ENCODE assay signal across 19 mouse cellular contexts in the genomic region with DNA sequence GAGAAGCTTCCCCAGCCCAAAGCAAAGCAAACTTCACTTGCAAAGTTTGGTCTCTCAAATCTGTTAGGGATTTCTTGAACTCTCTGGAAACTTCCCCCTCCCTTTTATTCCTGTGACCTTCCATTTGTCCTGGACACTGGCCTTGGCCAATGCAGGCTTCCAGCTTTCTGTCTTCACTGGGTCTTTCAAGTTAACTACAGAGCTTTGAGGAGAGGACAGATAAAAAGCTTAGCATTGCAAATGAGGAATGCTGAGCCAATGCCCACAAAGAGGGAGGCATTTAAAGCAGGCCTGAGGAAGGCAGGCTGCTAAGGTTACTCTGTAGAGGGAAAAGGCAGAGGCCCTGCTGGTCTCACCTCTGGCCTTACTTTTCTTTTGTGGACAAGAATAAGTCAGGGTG.
A peak's percentile ranks its signal among the peaks of the same experiment; 100 is the strongest.
DNase-seq lines count a peak whose midpoint lies in the region; ATAC-seq and TF ChIP-seq lines count a peak whose summit lies in the region.
"Had no signal": no experiment of that assay in that cellular context is flagged by ENCODE, and none has a peak within 500 bp of the region (broad histone marks: within the 10 kb centered on the region; RNA-seq: fewer than 3 reads in every experiment).

No protein-coding gene starts in this region.

- H3K36me3 ChIP-seq in hindbrain, embryonic 13.5 days, result no peaks in the 10 kb centered on the region
- no peaks in the 10 kb centered on the region for H3K36me3 ChIP-seq in hindbrain, embryonic 11.5 days (ENCODE audit: control insufficient read depth, insufficient read depth, low read length)
- H3K36me3 ChIP-seq in hindbrain, embryonic 14.5 days (replicated peaks; ENCODE audit: control insufficient read depth, insufficient read depth), result no peaks in the 10 kb centered on the region
- H3K36me3 ChIP-seq in midbrain, postnatal 0 days (ENCODE audit: insufficient read depth, low read length), result no peaks in the 10 kb centered on the region
- H3K36me3 ChIP-seq: limb, embryonic 10.5 days had no signal

- H3K4me2 ChIP-seq in hindbrain, embryonic 13.5 days, result no peak overlapping the region
- no peak overlapping the region for H3K4me2 ChIP-seq in hindbrain, embryonic 11.5 days (replicated peaks; ENCODE audit: low read depth, low read length)
- no peak overlapping the region for H3K4me2 ChIP-seq in hindbrain, embryonic 14.5 days (replicated peaks)
- no peak overlapping the region for H3K4me2 ChIP-seq in midbrain, postnatal 0 days (ENCODE audit: low read depth, low read length, poor library complexity, severe bottlenecking)
- H3K4me2 ChIP-seq: liver, embryonic 11.5 days had no signal

- peak; percentile 45; the same call in 1 of the 2 replicates for ATAC-seq in frontal cortex, adult (ENCODE audit: low TSS enrichment)
- ATAC-seq in hindbrain, embryonic 13.5 days (ENCODE audit: low FRiP score), result no peak; the same call in 1 of the 2 replicates
- ATAC-seq in hindbrain, embryonic 11.5 days (ENCODE audit: low FRiP score), result no peak
- ATAC-seq in hindbrain, embryonic 14.5 days (ENCODE audit: low FRiP score), result no peak
- ATAC-seq in midbrain, postnatal 0 days (ENCODE audit: low FRiP score), result no peak
- ATAC-seq: intestine, postnatal 0 days; Patski had no signal

- no peak for TF ChIP-seq CTCF in midbrain, postnatal 0 days (IDR thresholded peaks at IDR 0.05)

- H3K27ac ChIP-seq in hindbrain, embryonic 13.5 days, result peak overlapping the region; percentile 44
- H3K27ac ChIP-seq in hindbrain, embryonic 11.5 days (ENCODE audit: low read depth, low read length), result no peak overlapping the region
- H3K27ac ChIP-seq in hindbrain, embryonic 14.5 days, result peak overlapping the region; percentile 20; the same call in 1 of the 2 replicates
- peak overlapping the region; percentile 13; the same call in 1 of the 2 replicates for H3K27ac ChIP-seq in midbrain, postnatal 0 days (ENCODE audit: low read depth, low read length)
- H3K27ac ChIP-seq: kidney, postnatal 0 days; limb, embryonic 10.5 days; macrophage; stomach, postnatal 0 days had no signal

- H3K4me3 ChIP-seq in hindbrain, embryonic 13.5 days, result no peak overlapping the region
- H3K4me3 ChIP-seq in hindbrain, embryonic 11.5 days (ENCODE audit: low read depth, low read length), result no peak overlapping the region
- no peak overlapping the region for H3K4me3 ChIP-seq in hindbrain, embryonic 14.5 days (replicated peaks; ENCODE audit: low read length)
- H3K4me3 ChIP-seq in midbrain, postnatal 0 days (ENCODE audit: low read depth, low read length), result no peak overlapping the region
- H3K4me3 ChIP-seq: left cerebral cortex, adult 2 months; limb, embryonic 10.5 days had no signal

- DNase-seq in frontal cortex, postnatal 36 days (ENCODE audit: low spot score in 2 of 2), result no peak
- DNase-seq in hindbrain, embryonic 11.5 days (ENCODE audit: low spot score), result no peak
- no peak for DNase-seq in hindbrain, embryonic 14.5 days (ENCODE audit: low spot score)
- DNase-seq in midbrain, postnatal 0 days (ENCODE audit: low spot score), result peak; percentile 37
- no peak for DNase-seq in ovary, postnatal 14 days (ENCODE audit: low spot score)
- DNase-seq in right cerebral cortex, postnatal 14 days, result no peak
- DNase-seq: cerebellum, postnatal 10 days; lung, adult 2 months; right cerebral cortex, postnatal 25 days had no signal

- no peaks in the 10 kb centered on the region for H3K27me3 ChIP-seq in hindbrain, embryonic 13.5 days
- H3K27me3 ChIP-seq in hindbrain, embryonic 11.5 days (ENCODE audit: control insufficient read depth, insufficient read depth, low read length), result no peaks in the 10 kb centered on the region
- no peaks in the 10 kb centered on the region for H3K27me3 ChIP-seq in hindbrain, embryonic 14.5 days (ENCODE audit: control insufficient read depth, insufficient read depth, low read length)
- H3K27me3 ChIP-seq in midbrain, postnatal 0 days (ENCODE audit: insufficient read depth, low read length), result no peaks in the 10 kb centered on the region
- H3K27me3 ChIP-seq: Patski had no signal

- peaks cover 28% of the 10 kb centered on the region for H3K4me1 ChIP-seq in hindbrain, embryonic 13.5 days (replicated peaks)
- H3K4me1 ChIP-seq in hindbrain, embryonic 11.5 days (replicated peaks; ENCODE audit: control insufficient read depth, insufficient read depth, low read length), result no peaks in the 10 kb centered on the region
- H3K4me1 ChIP-seq in hindbrain, embryonic 14.5 days (replicated peaks; ENCODE audit: control insufficient read depth, insufficient read depth, low read length), result peaks cover 9% of the 10 kb centered on the region; the same call in 1 of the 2 replicates
- no peaks in the 10 kb centered on the region for H3K4me1 ChIP-seq in midbrain, postnatal 0 days (ENCODE audit: insufficient read depth, low read length)

- H3K9me3 ChIP-seq in hindbrain, embryonic 13.5 days, result no peaks in the 10 kb centered on the region
- no peaks in the 10 kb centered on the region for H3K9me3 ChIP-seq in hindbrain, embryonic 11.5 days (ENCODE audit: control insufficient read depth, low read length)
- no peaks in the 10 kb centered on the region for H3K9me3 ChIP-seq in hindbrain, embryonic 14.5 days (ENCODE audit: control insufficient read depth, low read length)
- H3K9me3 ChIP-seq in midbrain, postnatal 0 days (ENCODE audit: low read length), result no peaks in the 10 kb centered on the region
- H3K9me3 ChIP-seq: limb, embryonic 10.5 days had no signal

- H3K9ac ChIP-seq in hindbrain, embryonic 13.5 days, result no peak overlapping the region
- H3K9ac ChIP-seq in hindbrain, embryonic 11.5 days (ENCODE audit: low read depth, low read length), result no peak overlapping the region
- H3K9ac ChIP-seq in hindbrain, embryonic 14.5 days, result no peak overlapping the region
- no peak overlapping the region for H3K9ac ChIP-seq in midbrain, postnatal 0 days (replicated peaks; ENCODE audit: low read length, poor library complexity, severe bottlenecking)
